Comparison of ENCODE assay signal across 10 mouse cellular contexts in the genomic region with DNA sequence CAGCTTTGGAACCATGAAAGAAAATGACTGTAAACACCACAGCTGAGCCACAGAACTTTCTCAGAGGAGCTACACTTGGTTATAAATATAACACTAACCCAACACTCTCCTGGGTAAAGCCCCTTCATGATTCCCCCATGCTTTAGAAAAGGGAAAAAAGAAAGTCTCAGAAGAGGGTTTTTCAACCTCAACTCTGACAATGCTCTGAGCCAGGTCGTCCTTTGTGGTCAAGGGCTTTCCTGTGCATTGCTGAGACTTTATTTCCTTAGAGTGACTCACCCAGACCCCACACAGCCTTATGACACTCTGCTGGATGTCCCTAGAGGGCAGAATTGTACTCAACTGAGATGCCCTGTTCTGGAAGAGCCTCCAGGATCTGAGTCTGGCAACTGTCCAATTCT.
DNase-seq lines count a peak whose midpoint lies in the region; ATAC-seq and TF ChIP-seq lines count a peak whose summit lies in the region.
"Had no signal": no experiment of that assay in that cellular context is flagged by ENCODE, and none has a peak within 500 bp of the region (broad histone marks: within the 10 kb centered on the region; RNA-seq: fewer than 3 reads in every experiment).

No protein-coding gene starts in this region.

- H3K4me2 ChIP-seq in kidney, postnatal 0 days (ENCODE audit: low read length), result no peak overlapping the region
- H3K4me2 ChIP-seq: stomach, embryonic 15.5 days had no signal

- H3K36me3 ChIP-seq in kidney, postnatal 0 days (ENCODE audit: insufficient read depth, low read length), result no peaks in the 10 kb centered on the region
- H3K36me3 ChIP-seq: hindbrain, embryonic 10.5 days; stomach, embryonic 15.5 days had no signal

- 42% methylated on average over 1 of the region's 1 CpGs for WGBS in kidney, postnatal 0 days

- no peak; the same call in 1 of the 2 replicates for ATAC-seq in kidney, postnatal 0 days (replicated peaks; ENCODE audit: low FRiP score, low read depth)

- no peaks in the 10 kb centered on the region for H3K27me3 ChIP-seq in kidney, postnatal 0 days (ENCODE audit: insufficient read depth, low read length)
- H3K27me3 ChIP-seq: stomach, embryonic 15.5 days had no signal

- H3K9me3 ChIP-seq in kidney, postnatal 0 days (replicated peaks; ENCODE audit: low read length), result no peaks in the 10 kb centered on the region
- H3K9me3 ChIP-seq: hindbrain, embryonic 10.5 days; stomach, embryonic 15.5 days had no signal

- no peak overlapping the region for H3K27ac ChIP-seq in kidney, postnatal 0 days
- H3K27ac ChIP-seq: hindbrain, embryonic 10.5 days; stomach, embryonic 15.5 days had no signal

- H3K4me1 ChIP-seq in kidney, postnatal 0 days (replicated peaks; ENCODE audit: insufficient read depth, low read length), result no peaks in the 10 kb centered on the region
- H3K4me1 ChIP-seq: hindbrain, embryonic 10.5 days; stomach, embryonic 15.5 days had no signal

- DNase-seq in kidney, postnatal 0 days (ENCODE audit: low spot score), result no peak
- DNase-seq in kidney, adult 8-10 months, result no peak
- peak; percentile 82 for DNase-seq in CD4-positive helper T cell, adult 2 months (ENCODE audit: low read depth, low spot score)
- peak; percentile 35 for DNase-seq in adrenal gland, postnatal 10 days
- peak; percentile 73 to 77 for DNase-seq in natural killer cell, adult 2 months (ENCODE audit: low spot score in 2 of 2)
- no peak for DNase-seq in urinary bladder, adult 18-20 months (ENCODE audit: low spot score in 2 of 2)
- no peak for DNase-seq in layer of hippocampus, adult 18-20 months (ENCODE audit: low spot score in 2 of 2)
- DNase-seq: embryo, embryonic 11 days had no signal

- H3K9ac ChIP-seq in kidney, postnatal 0 days (ENCODE audit: low read depth, low read length), result no peak overlapping the region
- H3K9ac ChIP-seq: stomach, embryonic 15.5 days had no signal

- no peak overlapping the region for H3K4me3 ChIP-seq in kidney, postnatal 0 days (replicated peaks; ENCODE audit: low read depth, low read length)
- H3K4me3 ChIP-seq: hindbrain, embryonic 10.5 days; stomach, embryonic 15.5 days had no signal

- peak; percentile 36; the same call in 1 of the 2 replicates for TF ChIP-seq CTCF in kidney, postnatal 0 days (IDR thresholded peaks at IDR 0.05; ENCODE audit: low read depth)

Comparison
In these comparisons a context has a peak if more than half of its experiments do, and no peak if none do; other contexts are left out.
1. DNase-seq: peak in CD4-positive helper T cell, adult 2 months (single experiment), adrenal gland, postnatal 10 days (single experiment) and natural killer cell, adult 2 months (2 of 2); none in kidney, postnatal 0 days (single experiment), kidney, adult 8-10 months (0 of 2), urinary bladder, adult 18-20 months (0 of 2) and layer of hippocampus, adult 18-20 months (0 of 2).